Mouse (Mus musculus): ENCODE measurements around the gene Agr3. TPM values are rescaled to one million over a fixed set of nuclear protein-coding genes. Genes with fewer than 3 reads are reported as not detected.

Gene Agr3
- total RNA-seq, 2 experiments from 2014 or later, result not detected

- no peak for DNase-seq
Observed at GRCm38 (mm10) chr12:35984743-35985142, 59.3 kb downstream of the Agr3 start.

DNA sequence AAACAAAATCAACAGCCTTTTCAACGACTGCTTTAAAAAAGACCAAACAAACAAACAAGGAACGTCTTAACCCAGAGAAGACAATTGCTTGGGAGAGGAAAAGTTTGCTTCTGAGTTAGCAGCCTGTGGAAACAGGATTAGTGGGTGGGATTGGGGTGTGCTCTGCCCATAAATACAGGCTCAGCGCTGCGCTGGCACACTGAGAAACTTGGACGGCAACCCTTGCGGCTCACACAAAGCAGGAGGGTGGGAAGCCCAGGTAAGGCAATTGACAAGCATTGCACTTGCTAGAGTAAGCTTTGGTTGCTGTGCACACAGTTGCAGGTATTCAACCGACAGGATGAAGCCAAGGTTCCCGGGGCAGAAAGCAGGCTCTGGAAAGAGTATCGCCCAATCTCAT, 67.3 kb downstream of the Agr3 start, which contains the start of gene Agr2:
TSS of gene Agr2 (plus strand) at position 197 of the 400 bp plus-strand sequence.
- no peak for DNase-seq

DNA sequence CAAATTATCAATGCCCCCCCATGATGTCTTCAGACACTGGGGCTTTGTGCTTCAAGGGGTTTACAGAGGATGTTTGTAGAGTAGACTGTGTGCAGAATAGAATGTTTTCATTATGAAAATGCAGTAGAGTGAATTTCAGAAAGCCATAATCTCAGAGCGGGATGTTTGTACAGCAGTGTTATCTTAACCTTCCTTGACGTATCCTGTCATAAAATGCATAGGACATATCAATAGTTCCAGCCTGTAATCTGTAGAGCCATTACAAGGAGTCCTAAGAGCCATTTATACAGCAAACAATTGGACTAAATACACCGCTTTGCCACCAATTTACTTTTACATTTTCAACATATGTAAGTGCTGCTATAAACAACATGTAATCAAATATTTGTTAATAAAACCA, 68.2 kb downstream of the Agr3 start:
- no peak for DNase-seq

DNA sequence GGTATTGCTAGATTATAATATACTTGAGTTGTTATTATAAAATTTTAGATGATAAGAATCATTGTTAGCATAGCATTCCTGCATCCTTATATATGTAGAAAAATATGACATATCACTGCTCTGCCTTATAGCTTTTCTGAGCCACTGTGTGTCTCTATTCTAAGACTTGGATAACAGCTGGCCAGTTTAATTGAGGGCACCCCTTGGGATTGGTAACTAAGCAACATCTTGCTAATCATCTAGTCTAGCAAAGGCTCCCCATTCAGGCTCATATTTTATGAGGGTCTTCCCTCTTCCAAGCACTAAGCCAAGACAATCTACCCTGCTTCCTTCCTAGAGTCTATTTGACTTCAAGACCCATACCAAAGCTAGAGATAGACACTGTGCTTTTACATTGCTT, 68.7 kb downstream of the Agr3 start:
- DNase-seq, result no peak

DNA sequence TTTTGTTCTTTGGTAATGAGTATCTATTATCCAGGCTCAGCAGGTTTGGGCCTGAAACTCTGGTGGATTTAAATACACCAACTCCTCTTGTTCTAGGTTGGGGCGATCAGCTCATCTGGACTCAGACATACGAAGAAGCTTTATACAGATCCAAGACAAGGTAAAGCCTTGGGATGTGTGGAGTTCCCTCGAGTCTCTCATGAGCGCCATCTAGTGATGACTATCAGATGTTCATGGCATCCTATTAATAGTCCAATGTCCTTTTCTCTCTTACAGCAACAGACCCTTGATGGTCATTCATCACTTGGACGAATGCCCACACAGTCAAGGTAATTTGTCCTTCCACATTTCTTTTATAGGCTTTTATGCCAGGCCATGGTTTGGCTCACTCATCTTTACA, 70.4 kb downstream of the Agr3 start:
- DNase-seq, result no peak

Other genes with a start within 250 kb of the Agr3 start
- gene Agr2, start 67.3 kb downstream of the Agr3 start, total RNA-seq (2021), result not detected
- gene Tspan13, start 116.9 kb downstream of the Agr3 start, total RNA-seq (2021), result 100 to 1,000 TPM; 280 to 297 TPM
- 10 to 100 TPM; 53.4 to 54.0 TPM for gene Ankmy2, start 231.5 kb downstream of the Agr3 start, total RNA-seq (2021)
- 10 to 100 TPM; 57.7 to 58.8 TPM for gene Bzw2, start 232.5 kb downstream of the Agr3 start, total RNA-seq (2021)

Data from layer of hippocampus, postnatal 36 days (tissue).